Mouse (Mus musculus) olfactory bulb, adult 2 months (tissue): ENCODE measurements around the gene Ppef2. TPM values are rescaled to one million over a fixed set of nuclear protein-coding genes. Genes with fewer than 3 reads are reported as not detected.

Experiments
- H3K27ac ChIP-seq: fragments of 200-500 bp; 2 replicates; pipeline ENCODE4 v1.5.1; 2012; ENCODE audit warnings: low read depth, low read length; ENCODE audit not compliant: insufficient read depth
- H3K4me1 ChIP-seq: fragments of 200-500 bp; 2 replicates; pipeline ENCODE4 v1.6.1; 2012; ENCODE audit warnings: low read length; ENCODE audit not compliant: control insufficient read depth, insufficient read depth
- H3K4me3 ChIP-seq: fragments of 200-500 bp; 2 replicates; pipeline ENCODE4 v1.5.1; 2012; ENCODE audit warnings: mild to moderate bottlenecking, low read depth, low read length, moderate library complexity; ENCODE audit not compliant: insufficient read depth
- CTCF ChIP-seq: fragments of 200-500 bp; IDR thresholded peaks from 2 replicates; pipeline ENCODE4 v1.5.1; 2012; ENCODE audit warnings: low read depth, mild to moderate bottlenecking, low read length, moderate library complexity; ENCODE audit not compliant: insufficient read depth
- POLR2A ChIP-seq: fragments of 200-500 bp; IDR thresholded peaks from 2 replicates; pipeline ENCODE4 v1.6.1; 2012; ENCODE audit warnings: mild to moderate bottlenecking, low read depth, low read length, moderate library complexity; ENCODE audit not compliant: insufficient read depth
- WGBS: fragments of 180-500 bp; shearing (Covaris S2); methylation state at CpG from one replicate; pipeline ENCODE4 v1.1.7; 2018; 5-methylcytosine and 5-hydroxymethylcytosine counted together
- polyA plus RNA-seq: library from polyadenylated mRNA; stranded (reverse); fragments of >200 nt; gene quantifications from 2 replicates; pipeline ENCODE4 v1.2.4, GENCODE M21; 2012; ENCODE audit warnings: low replicate concordance; ENCODE audit not compliant: missing spikeins, insufficient read depth, insufficient read length

The Ppef2 gene
- polyA plus RNA-seq, result not detected in 2 replicates

DNA sequence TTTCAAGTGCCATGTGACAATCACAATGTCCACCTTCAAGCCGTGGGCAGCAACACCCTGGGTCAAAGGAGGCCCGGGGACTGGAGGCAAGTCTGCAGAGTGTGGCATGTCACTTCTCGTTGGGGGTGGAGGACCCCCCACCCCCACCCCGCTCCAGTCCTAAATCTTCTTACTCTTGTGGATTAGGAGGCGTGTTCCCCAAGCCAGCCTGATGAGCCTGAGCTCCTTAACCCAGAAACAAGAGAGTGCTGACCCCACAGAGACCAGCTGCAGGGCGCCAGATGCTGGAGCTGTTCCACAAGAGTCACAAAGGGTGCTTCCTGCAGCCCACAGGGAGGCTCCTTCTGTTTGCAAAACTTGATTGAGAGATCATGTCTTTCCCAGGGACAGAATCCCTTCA, at the start of gene Ppef2:
Gene Ppef2, minus strand, starts transcription at position 61 of the 400 bp plus-strand sequence.
- Histone ChIP-seq H3K27ac (no peak within 1 kb of the TSS), H3K4me1 (0 out of 2 replicates have a peak, but pooled peaks cover 3% of the 10 kb centered on the region), H3K4me3 (no peak within 1 kb of the TSS)
- 39% methylated on average over 6 of the region's 6 CpGs for WGBS
- TF ChIP-seq POLR2A (no peak), CTCF (no peak)

DNA sequence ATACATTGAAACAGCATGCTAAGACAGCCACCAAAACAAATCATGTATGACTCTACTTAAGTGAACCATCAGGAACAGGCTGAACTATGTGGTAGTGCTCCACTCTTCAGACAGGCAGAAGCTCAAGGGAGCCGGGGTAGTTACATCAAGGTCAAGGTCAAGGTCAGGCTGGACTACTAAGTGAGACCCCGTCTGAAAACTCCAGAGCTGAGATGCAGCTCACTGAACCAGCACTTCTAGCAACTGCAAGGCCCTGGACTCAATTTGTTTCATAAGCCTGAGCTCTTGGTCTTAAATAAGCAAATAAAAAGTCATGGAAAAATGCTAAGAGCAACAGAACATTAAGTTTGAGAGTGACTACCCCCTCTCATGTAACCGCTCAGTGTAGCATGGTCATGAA, 48.2 kb upstream of the Ppef2 start:
- WGBS, result 90% methylated on average over 3 of the region's 3 CpGs
- no peak overlapping the region for H3K4me3 ChIP-seq
- H3K4me1 ChIP-seq, result no peaks in the 10 kb centered on the region
- no peak for TF ChIP-seq CTCF
- TF ChIP-seq POLR2A, result no peak
- no peak overlapping the region for H3K27ac ChIP-seq

GRCm38 (mm10) chr5:92302149-92302840, 46.2 kb upstream of the Ppef2 start:
- no peaks in the 10 kb centered on the region for H3K4me1 ChIP-seq
- H3K4me3 ChIP-seq, result no peak overlapping the region
- TF ChIP-seq POLR2A (no peak), CTCF (no peak)
- H3K27ac ChIP-seq, result no peak overlapping the region
- 84% methylated on average over 13 of the region's 13 CpGs for WGBS

DNA sequence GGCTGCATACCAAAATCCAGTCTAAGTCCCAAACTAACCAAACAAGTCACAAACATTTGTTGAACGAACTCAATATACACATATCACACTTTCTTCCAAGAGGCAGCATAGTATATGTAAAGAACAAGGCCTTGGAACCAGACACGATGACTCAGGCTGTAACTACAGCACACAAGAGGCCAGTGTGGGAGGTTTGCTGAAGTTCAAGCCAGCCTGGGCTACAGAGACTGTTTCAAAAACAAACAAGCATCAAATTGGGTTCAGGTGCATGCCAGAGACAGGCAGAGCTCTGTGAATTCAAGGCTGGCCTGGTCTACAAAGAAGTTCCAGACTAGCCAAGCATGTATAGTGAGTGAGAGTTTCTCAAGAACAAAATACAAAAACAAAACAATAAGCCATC, 38.4 kb upstream of the Ppef2 start:
- no peak for TF ChIP-seq POLR2A
- TF ChIP-seq CTCF, result no peak

DNA sequence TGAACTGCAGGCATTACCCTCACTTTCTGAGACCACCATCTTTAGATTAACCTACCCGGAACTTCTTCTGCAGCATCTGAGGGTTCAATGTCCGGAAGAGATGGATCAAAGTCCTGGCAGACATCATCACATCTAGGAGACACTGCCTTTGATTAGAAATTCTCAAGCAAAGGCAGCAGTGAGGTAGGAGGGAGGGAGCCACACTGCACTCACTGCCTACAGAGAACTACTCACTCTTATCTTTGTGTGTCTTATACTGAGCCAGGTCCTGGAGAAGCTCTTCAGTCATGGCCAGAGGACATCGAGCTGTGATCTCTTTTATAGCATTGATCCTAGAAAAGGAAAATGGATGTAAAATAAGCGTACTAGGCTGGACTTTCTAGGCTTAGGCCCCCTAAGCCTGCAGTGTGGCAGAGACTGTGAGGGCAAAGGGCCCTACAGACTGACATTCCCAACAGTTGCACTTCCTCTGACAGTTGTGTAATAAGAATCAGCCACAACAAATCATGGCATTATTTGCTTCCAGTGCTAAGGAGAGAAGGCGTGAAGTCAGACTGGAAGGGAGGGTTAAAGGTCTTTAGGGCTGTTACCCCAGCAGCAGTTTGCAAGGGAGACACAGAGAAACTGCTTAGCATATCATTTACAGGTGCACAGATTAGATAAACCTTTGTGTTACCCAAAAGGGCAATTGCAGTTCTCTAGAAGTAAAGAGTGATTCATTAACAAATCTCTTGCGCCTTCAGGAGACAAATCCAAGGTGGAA, 35.8 kb upstream of the Ppef2 start:
- WGBS, result 96% methylated on average over 6 of the region's 6 CpGs

More for the DNA sequence above, 38.4 kb upstream of the Ppef2 start:
- Histone ChIP-seq H3K4me1 (no peaks in the 10 kb centered on the region), H3K27ac (no peak overlapping the region), H3K4me3 (no peak overlapping the region)
- WGBS, result 79% methylated on average over 2 of the region's 2 CpGs

GRCm38 (mm10) chr5:92287840-92288239, 31.8 kb upstream of the Ppef2 start:
- Histone ChIP-seq H3K27ac (no peak overlapping the region), H3K4me1 (no peaks in the 10 kb centered on the region), H3K4me3 (no peak overlapping the region)
- TF ChIP-seq CTCF, result no peak
- no peak for TF ChIP-seq POLR2A
- 88% methylated on average over 6 of the region's 6 CpGs for WGBS

More for the DNA sequence above, 35.8 kb upstream of the Ppef2 start:
- H3K4me1 ChIP-seq, result no peaks in the 10 kb centered on the region
- TF ChIP-seq CTCF (no peak), POLR2A (no peak)
- no peak overlapping the region for H3K27ac ChIP-seq
- H3K4me3 ChIP-seq, result no peak overlapping the region

DNA sequence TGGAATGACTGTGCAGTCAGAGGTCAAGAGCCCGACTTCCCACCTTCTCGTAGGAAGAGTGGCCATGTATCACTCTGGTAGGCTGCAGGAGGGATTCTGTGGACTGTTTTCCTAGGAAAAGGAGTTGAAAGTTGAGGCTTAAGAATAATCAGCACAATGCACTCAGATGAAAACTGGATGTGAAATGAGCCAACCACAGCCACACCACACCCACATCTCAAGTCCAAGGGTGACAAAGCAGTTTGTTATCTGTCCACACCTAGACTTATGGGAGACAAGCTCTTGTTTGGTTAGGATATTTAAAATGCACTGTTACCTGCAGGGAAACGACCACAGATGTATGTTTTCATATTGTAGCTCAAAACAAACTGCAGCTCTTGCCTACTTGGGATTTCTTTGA, 27.0 kb upstream of the Ppef2 start:
- no peak overlapping the region for H3K27ac ChIP-seq
- H3K4me3 ChIP-seq, result no peak overlapping the region
- H3K4me1 ChIP-seq, result 0 out of 2 replicates have a peak, but pooled peaks cover under 1% of the 10 kb centered on the region
- WGBS, result 82% methylated on average over 3 of the region's 3 CpGs
- TF ChIP-seq CTCF, result no peak
- TF ChIP-seq POLR2A, result no peak

DNA sequence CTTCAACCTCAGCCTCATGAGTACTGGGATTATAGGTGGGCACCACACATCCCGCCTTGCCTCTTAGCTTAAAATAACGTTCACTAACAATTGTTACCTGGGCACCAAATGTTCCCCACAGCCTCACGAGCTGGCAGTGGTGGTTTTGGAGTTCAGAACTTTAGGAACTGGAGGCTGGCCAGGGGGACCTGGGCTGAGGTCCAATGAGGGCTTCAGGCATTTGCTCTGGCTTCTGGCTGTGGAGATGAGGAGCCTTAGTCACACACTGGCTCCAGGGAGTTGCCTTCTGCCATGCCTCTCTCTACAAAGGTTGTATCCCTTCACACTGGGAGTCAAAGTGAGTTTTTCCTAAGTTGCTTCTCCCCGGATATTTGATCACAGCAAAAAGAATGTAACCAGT, 26.5 kb upstream of the Ppef2 start:
- Histone ChIP-seq H3K4me3 (no peak overlapping the region), H3K27ac (no peak overlapping the region), H3K4me1 (peaks cover 5% of the 10 kb centered on the region; the same call in 1 of the 2 replicates)
- WGBS, result 56% methylated on average over 4 of the region's 4 CpGs
- no peak for TF ChIP-seq CTCF
- no peak for TF ChIP-seq POLR2A

DNA sequence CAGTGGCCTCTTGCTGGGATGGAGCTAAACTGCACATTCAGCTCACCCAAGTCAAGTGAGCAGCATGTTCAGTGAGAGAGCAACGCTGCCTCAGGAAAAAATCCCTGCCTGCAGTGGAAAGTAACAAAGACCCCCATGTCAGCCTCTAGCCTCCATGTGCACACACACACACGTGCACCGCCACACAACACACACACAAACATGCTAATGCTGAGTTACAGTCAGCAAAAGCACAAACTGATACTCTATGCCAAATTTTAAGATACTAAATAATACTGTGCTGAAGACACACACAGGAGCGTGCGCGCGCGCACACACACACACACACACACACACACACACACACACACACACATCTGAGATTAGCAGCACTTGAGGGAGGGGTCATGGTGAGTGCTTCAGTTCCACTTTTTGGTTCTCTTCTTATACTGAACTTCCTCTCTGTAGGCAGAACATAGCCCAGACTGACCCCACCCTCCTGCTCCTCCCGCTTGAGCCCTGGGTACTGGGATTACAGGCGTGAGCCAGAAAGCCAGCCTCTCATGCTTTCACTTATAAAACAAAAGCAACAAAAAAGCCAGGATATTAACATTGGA, 23.0 kb upstream of the Ppef2 start:
- TF ChIP-seq CTCF (no peak), POLR2A (no peak)
- WGBS, result 90% methylated on average over 10 of the region's 10 CpGs
- H3K4me1 ChIP-seq, result peaks cover 8% of the 10 kb centered on the region; the same call in 1 of the 2 replicates
- no peak overlapping the region for H3K27ac ChIP-seq
- no peak overlapping the region for H3K4me3 ChIP-seq
